Mouse (Mus musculus) embryonic fibroblast, embryonic 13.5 days (primary cell): ENCODE results near the gene Gm45716.

ENCODE experiments used
- CTCF ChIP-seq: IDR thresholded peaks from 2 replicates; pipeline ENCODE4 v1.5.1; 2011; ENCODE audit warnings: mild to moderate bottlenecking, control low read depth, low read length, moderate library complexity, borderline replicate concordance; ENCODE audit not compliant: insufficient read depth
- POLR2A ChIP-seq: IDR thresholded peaks from 2 replicates; pipeline ENCODE4 v1.6.1; 2011; ENCODE audit warnings: low read depth, mild to moderate bottlenecking, control low read depth, low read length, moderate library complexity

GRCm38 (mm10) chr11:90275663-90276062 is 88.2 kb downstream of the Gm45716 start:
- TF ChIP-seq CTCF: no peak
- no peak for TF ChIP-seq POLR2A
